Mouse (Mus musculus) liver, postnatal 0 days (tissue): Measurements from ENCODE around the gene Dlg5.

Experiments
- CTCF ChIP-seq: sonication (generic); IDR thresholded peaks from 2 replicates; pipeline ENCODE4 v1.5.1; 2016; ENCODE audit warnings: antibody characterized with exemption, low read depth
- EP300 ChIP-seq: IDR thresholded peaks from 2 replicates; pipeline ENCODE4 v1.6.1; 2016; ENCODE audit warnings: antibody characterized with exemption, low read depth, mild to moderate bottlenecking

- no peak for TF ChIP-seq CTCF
- TF ChIP-seq EP300, result no peak
These were observed 40.3 kb downstream of the Dlg5 start for GRCm38 (mm10) chr14:24205281-24205871.
